Mouse (Mus musculus): ENCODE results near the gene Uxs1. TPM values are rescaled to one million over a fixed set of nuclear protein-coding genes. Genes with fewer than 3 reads are reported as not detected.
A peak's percentile ranks its signal among the peaks of the same experiment; 100 is the strongest.

The Uxs1 gene
- polyA plus RNA-seq, 1 experiment from 2014 or later: 22.5 TPM

DNA sequence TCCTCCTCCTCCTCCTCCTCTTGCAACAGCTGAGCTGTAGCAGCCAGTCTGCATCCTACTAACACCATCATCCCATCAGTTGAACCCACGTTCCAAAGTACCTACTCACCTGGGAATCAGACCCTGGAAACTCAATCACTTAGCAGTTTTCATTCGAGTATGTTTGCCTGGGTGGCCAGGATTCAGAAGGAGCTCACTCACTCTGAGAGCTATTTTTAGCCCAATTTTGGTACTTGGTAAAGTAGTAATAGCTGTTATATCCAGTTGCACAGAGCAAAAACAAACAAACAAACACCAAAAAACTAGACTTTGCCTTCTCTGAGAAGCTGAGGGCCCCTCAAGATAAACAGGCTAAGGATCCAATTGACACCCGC, 985 bp downstream of the Uxs1 start:
- WGBS: 0% methylated on average over 3 of the region's 3 CpGs
- ATAC-seq (ENCODE audit: low FRiP score): no peak
- Histone ChIP-seq H3K36me3 (no peaks in the 10 kb centered on the region), H3K4me3 (peak overlapping the region; percentile 89), H3K9ac (peak overlapping the region; percentile 91), H3K27me3 (no peaks in the 10 kb centered on the region), H3K9me3 (replicated peaks) (no peaks in the 10 kb centered on the region), H3K27ac (peak overlapping the region; percentile 94; the same call in 1 of the 2 replicates), H3K4me2 (replicated peaks) (peak overlapping the region; percentile 91), H3K4me1 (peaks cover 28% of the 10 kb centered on the region)

DNA sequence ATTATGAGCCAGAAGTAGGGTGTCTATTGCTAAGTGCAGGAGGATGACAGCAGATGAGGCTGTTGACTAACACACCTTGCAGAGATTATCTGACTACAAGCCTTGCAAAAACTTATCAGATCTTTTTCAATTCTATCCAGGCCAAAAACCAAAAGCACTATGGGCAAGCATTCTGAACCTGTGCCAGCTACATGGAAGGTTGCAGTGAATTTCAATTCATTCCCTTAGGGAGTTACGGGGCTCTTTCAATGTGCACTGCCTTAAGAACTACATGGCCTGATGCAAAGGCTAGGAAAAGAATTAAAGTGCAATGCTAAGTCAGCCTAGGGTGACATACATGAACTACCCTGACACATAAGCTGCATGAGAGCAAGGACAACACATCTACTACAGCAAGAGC, 4.2 kb downstream of the Uxs1 start:
- Histone ChIP-seq H3K27ac (no peak overlapping the region), H3K4me3 (no peak overlapping the region), H3K4me1 (peaks cover 29% of the 10 kb centered on the region), H3K27me3 (no peaks in the 10 kb centered on the region), H3K9ac (no peak overlapping the region), H3K9me3 (replicated peaks) (no peaks in the 10 kb centered on the region), H3K4me2 (replicated peaks) (no peak overlapping the region), H3K36me3 (no peaks in the 10 kb centered on the region)
- ATAC-seq (ENCODE audit: low FRiP score): no peak
- 83% methylated on average over 1 of the region's 1 CpGs for WGBS

DNA sequence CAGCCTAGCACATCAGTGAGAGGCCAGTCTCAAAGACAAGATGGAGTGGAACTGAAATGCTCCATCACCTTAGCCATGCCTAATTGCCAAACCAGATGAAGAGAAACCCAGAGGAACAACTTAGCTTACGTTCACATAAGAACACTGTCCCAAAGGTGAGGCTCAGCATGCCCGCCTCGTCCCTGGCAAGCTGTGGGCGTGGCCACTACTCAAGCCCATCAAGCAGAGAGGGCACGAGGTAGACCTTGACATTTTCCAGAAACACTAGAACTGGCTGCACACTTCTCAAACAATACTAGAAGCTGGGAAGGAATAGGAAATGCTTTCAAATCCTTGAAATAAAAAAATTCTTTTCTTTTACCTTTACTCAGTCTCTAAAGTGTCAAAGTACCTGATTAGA, 5.0 kb downstream of the Uxs1 start:
- no peaks in the 10 kb centered on the region for H3K27me3 ChIP-seq
- no peak overlapping the region for H3K9ac ChIP-seq
- H3K9me3 ChIP-seq (replicated peaks): no peaks in the 10 kb centered on the region
- ATAC-seq (ENCODE audit: low FRiP score): no peak
- H3K36me3 ChIP-seq: no peaks in the 10 kb centered on the region
- no peak overlapping the region for H3K4me3 ChIP-seq
- H3K27ac ChIP-seq: no peak overlapping the region
- WGBS: 80% methylated on average over 5 of the region's 5 CpGs
- peaks cover 26% of the 10 kb centered on the region for H3K4me1 ChIP-seq
- no peak overlapping the region for H3K4me2 ChIP-seq (replicated peaks)

DNA sequence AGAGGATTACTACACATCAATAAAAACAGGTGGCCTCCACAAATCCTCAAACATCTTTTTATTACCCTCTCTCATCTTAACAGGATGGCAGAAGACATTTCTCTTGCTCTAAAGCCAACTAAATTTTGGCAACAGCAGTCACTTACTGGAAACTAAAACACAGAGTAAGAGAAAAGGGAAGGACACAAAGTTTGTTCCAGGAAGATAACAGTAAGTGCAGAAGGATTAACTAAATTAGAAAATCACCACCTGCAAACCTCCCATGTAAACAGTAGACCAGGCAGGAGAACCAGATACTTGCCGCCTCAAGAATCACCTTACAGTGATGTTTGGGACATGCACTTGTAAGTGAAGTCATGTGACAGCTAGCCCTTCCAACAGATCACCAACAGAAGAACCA, 5.8 kb downstream of the Uxs1 start:
- Histone ChIP-seq H3K27me3 (no peaks in the 10 kb centered on the region), H3K4me1 (peaks cover 26% of the 10 kb centered on the region), H3K4me3 (no peak overlapping the region), H3K9ac (no peak overlapping the region), H3K4me2 (replicated peaks) (no peak overlapping the region), H3K36me3 (no peaks in the 10 kb centered on the region), H3K9me3 (replicated peaks) (no peaks in the 10 kb centered on the region), H3K27ac (no peak overlapping the region)
- no peak for ATAC-seq (ENCODE audit: low FRiP score)
- 89% methylated on average over 1 of the region's 1 CpGs for WGBS

DNA sequence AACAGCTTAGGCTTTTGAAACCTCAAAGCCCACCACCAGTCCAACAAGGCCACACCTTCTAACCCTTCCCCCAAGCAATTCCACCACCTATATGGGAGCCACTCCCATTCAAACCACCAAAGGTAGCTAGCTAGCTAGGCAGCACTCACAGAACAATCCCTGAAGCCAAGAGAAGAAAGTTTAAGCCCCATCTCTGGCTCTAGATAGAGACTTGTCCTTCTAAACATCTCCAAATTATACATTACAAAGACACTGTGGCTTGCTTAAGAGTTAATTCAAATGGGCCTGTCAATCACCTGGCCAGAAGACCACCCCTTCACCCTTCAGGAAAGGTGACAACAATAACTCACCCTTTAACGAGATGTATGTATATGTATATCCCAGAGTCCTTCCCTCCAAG, 7.0 kb downstream of the Uxs1 start:
- Histone ChIP-seq H3K4me1 (peaks cover 16% of the 10 kb centered on the region), H3K27ac (no peak overlapping the region), H3K4me3 (no peak overlapping the region), H3K9ac (no peak overlapping the region), H3K36me3 (no peaks in the 10 kb centered on the region), H3K27me3 (no peaks in the 10 kb centered on the region), H3K4me2 (replicated peaks) (no peak overlapping the region), H3K9me3 (replicated peaks) (no peaks in the 10 kb centered on the region)
- ATAC-seq (ENCODE audit: low FRiP score): no peak
- WGBS: 59% methylated on average over 1 of the region's 1 CpGs

- Histone ChIP-seq H3K9me3 (replicated peaks) (no peaks in the 10 kb centered on the region), H3K27me3 (no peaks in the 10 kb centered on the region), H3K4me2 (replicated peaks) (no peak overlapping the region), H3K27ac (no peak overlapping the region), H3K9ac (no peak overlapping the region), H3K36me3 (no peaks in the 10 kb centered on the region), H3K4me3 (no peak overlapping the region), H3K4me1 (peaks cover 7% of the 10 kb centered on the region; the same call in 1 of the 2 replicates)
- no peak for ATAC-seq (ENCODE audit: low FRiP score)
- WGBS: 83% methylated on average over 2 of the region's 2 CpGs
Measured at GRCm38 (mm10) chr1:43819091-43819490, 8.5 kb downstream of the Uxs1 start.

DNA sequence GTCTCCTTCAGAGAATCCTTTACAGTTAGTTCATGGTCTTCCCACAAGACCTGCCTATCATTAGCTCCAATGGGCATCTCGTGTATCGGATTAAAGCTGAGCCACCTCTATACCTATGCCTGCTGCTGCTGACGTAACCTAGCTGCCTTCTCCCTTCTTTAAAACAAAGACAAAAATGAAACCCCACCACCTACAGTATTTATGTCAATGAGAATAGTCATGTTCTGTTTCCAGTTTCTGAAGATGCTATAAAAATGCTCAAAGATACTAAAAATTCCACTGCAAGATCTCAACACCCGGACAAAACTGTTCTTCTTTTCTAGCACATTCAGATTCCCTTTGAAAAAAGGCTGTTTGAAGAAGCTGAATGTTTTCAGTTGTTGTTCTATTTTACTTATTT, 9.2 kb downstream of the Uxs1 start:
- no peaks in the 10 kb centered on the region for H3K27me3 ChIP-seq

GRCm38 (mm10) chr1:43811764-43812163, 15.8 kb downstream of the Uxs1 start:
- WGBS: 97% methylated on average over 1 of the region's 1 CpGs
- Histone ChIP-seq H3K4me2 (replicated peaks) (no peak overlapping the region), H3K4me1 (no peaks in the 10 kb centered on the region), H3K9ac (no peak overlapping the region), H3K9me3 (replicated peaks) (peaks cover 3% of the 10 kb centered on the region; the same call in 1 of the 2 replicates), H3K36me3 (0 out of 2 replicates have a peak, but pooled peaks cover 4% of the 10 kb centered on the region), H3K27me3 (no peaks in the 10 kb centered on the region), H3K4me3 (no peak overlapping the region), H3K27ac (no peak overlapping the region)
- no peak for ATAC-seq (ENCODE audit: low FRiP score)

More for the DNA sequence above, 9.2 kb downstream of the Uxs1 start:
- H3K4me3 ChIP-seq: no peak overlapping the region
- H3K9me3 ChIP-seq (replicated peaks): no peaks in the 10 kb centered on the region
- H3K4me2 ChIP-seq (replicated peaks): no peak overlapping the region
- WGBS: 90% methylated on average over 4 of the region's 4 CpGs
- no peak overlapping the region for H3K9ac ChIP-seq
- ATAC-seq (ENCODE audit: low FRiP score): no peak
- no peak overlapping the region for H3K27ac ChIP-seq
- no peaks in the 10 kb centered on the region for H3K36me3 ChIP-seq
- peaks cover 5% of the 10 kb centered on the region; the same call in 1 of the 2 replicates for H3K4me1 ChIP-seq

DNA sequence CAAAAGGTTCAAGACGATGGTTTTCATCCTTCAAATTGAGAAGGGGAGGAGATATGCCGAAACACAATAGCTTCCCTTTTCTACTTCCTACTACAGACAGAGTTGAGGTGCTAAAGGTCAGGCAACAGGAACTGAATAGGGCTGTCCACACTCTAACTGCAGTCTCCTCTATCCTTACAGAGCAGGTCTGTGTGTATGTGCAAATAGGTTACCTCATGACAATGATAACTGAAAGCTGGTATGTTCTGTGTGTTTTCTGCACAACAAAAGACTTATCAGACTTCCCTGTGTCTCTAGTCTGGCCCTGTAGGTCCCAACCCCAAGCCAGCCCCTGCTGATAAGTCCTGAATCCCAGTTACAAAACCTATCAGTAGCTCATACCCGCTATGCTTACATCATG, 16.5 kb downstream of the Uxs1 start:
- peaks cover 3% of the 10 kb centered on the region; the same call in 1 of the 2 replicates for H3K9me3 ChIP-seq (replicated peaks)
- H3K27me3 ChIP-seq: no peaks in the 10 kb centered on the region
- WGBS: 87% methylated on average over 3 of the region's 3 CpGs
- no peak overlapping the region for H3K27ac ChIP-seq
- ATAC-seq (ENCODE audit: low FRiP score): no peak
- H3K4me2 ChIP-seq (replicated peaks): no peak overlapping the region
- H3K9ac ChIP-seq: no peak overlapping the region
- H3K36me3 ChIP-seq: 0 out of 2 replicates have a peak, but pooled peaks cover 4% of the 10 kb centered on the region
- H3K4me1 ChIP-seq: no peaks in the 10 kb centered on the region
- no peak overlapping the region for H3K4me3 ChIP-seq

- ATAC-seq (ENCODE audit: low FRiP score): no peak
- no peak overlapping the region for H3K4me3 ChIP-seq
- no peak overlapping the region for H3K27ac ChIP-seq
- no peak overlapping the region for H3K9ac ChIP-seq
- no peaks in the 10 kb centered on the region for H3K27me3 ChIP-seq
- 85% methylated on average over 2 of the region's 2 CpGs for WGBS
- no peaks in the 10 kb centered on the region for H3K4me1 ChIP-seq
- H3K4me2 ChIP-seq (replicated peaks): no peak overlapping the region
- H3K9me3 ChIP-seq (replicated peaks): peaks cover 3% of the 10 kb centered on the region; the same call in 1 of the 2 replicates
- H3K36me3 ChIP-seq: 0 out of 2 replicates have a peak, but pooled peaks cover 4% of the 10 kb centered on the region
Measured at GRCm38 (mm10) chr1:43809351-43809750, 18.2 kb downstream of the Uxs1 start.

- no peak overlapping the region for H3K27ac ChIP-seq
- H3K4me3 ChIP-seq: no peak overlapping the region
- no peak overlapping the region for H3K9ac ChIP-seq
- no peak for ATAC-seq (ENCODE audit: low FRiP score)
- H3K36me3 ChIP-seq: peaks cover 12% of the 10 kb centered on the region; the same call in 1 of the 2 replicates
- H3K4me2 ChIP-seq (replicated peaks): no peak overlapping the region
- no peaks in the 10 kb centered on the region for H3K27me3 ChIP-seq
- no peaks in the 10 kb centered on the region for H3K9me3 ChIP-seq (replicated peaks)
- H3K4me1 ChIP-seq: no peaks in the 10 kb centered on the region
- 92% methylated on average over 1 of the region's 1 CpGs for WGBS
Measured at GRCm38 (mm10) chr1:43803906-43804474, 23.6 kb downstream of the Uxs1 start.

DNA sequence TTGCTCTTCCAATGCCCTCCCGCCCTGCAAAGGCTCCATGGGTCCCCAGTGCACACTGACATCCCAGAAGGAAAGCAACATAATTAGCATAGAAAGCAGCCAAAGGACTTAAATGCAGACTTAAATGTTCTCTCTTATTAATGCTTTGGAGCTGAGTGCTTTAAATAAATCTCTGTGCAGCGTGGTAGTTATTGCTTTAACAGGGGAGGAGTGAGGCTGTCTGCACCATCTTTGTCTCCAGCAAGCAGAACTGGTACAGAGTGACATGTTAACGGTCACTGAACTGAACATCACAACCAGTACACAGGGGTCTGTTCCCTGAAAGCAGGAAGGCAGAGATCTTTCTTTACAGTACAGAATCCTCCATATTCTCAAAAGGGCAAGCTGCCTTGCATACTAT, 29.6 kb downstream of the Uxs1 start:
- H3K4me3 ChIP-seq: no peak overlapping the region
- no peak overlapping the region for H3K4me2 ChIP-seq (replicated peaks)
- H3K27me3 ChIP-seq: no peaks in the 10 kb centered on the region
- no peaks in the 10 kb centered on the region for H3K4me1 ChIP-seq
- no peaks in the 10 kb centered on the region for H3K9me3 ChIP-seq (replicated peaks)
- H3K27ac ChIP-seq: no peak overlapping the region
- peaks cover 12% of the 10 kb centered on the region; the same call in 1 of the 2 replicates for H3K36me3 ChIP-seq
- no peak overlapping the region for H3K9ac ChIP-seq
- no peak for ATAC-seq (ENCODE audit: low FRiP score)
- whole genome bisulfite sequencing: 81% methylated on average over 3 of the region's 3 CpGs

DNA sequence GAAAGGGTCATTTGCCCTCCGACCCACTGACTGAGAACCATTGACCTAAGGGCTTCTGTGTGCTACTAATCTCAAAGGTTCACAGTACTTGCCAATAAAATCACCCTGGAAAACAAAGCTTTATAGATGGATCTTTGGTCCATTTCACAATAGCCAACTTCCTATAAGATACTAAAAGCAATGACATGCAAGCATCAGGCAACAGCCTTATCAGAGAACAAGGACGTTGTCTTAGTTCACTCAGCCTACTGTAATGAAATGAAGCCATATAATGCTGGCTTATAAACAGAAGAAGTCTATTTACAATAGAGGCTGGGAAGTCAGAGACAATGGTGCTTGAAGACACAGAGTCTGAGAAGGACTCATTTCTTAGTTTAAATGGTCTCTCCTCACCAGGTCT, 37.8 kb downstream of the Uxs1 start:
- Histone ChIP-seq H3K36me3 (peaks cover 11% of the 10 kb centered on the region), H3K9me3 (replicated peaks) (no peaks in the 10 kb centered on the region), H3K4me2 (replicated peaks) (no peak overlapping the region), H3K9ac (no peak overlapping the region), H3K27me3 (no peaks in the 10 kb centered on the region), H3K4me3 (no peak overlapping the region), H3K27ac (no peak overlapping the region), H3K4me1 (no peaks in the 10 kb centered on the region)
- WGBS: 85% methylated on average over 2 of the region's 2 CpGs
- no peak for ATAC-seq (ENCODE audit: low FRiP score)
